8 mouse cellular contexts compared by ENCODE assay signal in the genomic region with DNA sequence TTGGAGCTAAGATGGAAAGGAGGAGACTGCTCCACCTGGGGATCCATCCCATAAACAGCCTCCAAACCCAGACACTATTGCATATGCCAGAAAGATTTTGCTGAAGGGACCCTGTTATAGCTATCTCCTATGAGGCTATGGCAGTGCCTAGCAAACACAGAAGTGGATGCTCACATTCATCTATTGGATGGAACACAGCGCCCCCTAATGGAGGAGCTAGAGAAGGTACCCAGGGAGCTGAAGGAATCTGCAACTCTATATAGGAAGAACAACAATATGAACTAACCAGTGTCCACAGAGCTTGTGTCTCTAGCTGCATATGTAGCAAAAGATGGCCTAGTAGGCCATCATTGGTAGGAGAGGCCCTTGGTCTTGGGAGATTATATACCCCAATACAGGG.
DNase-seq lines count a peak whose midpoint lies in the region; ATAC-seq and TF ChIP-seq lines count a peak whose summit lies in the region.
"Not testable (repeated sequence)": the region's sequence is repeated elsewhere in the genome, so short reads cannot be mapped to it uniquely, and the experiment has no call there.

No protein-coding gene starts in this region.

- ATAC-seq in Patski; lung, postnatal 0 days: not testable (repeated sequence)

- not testable (repeated sequence) for TF ChIP-seq EP300 in lung, postnatal 0 days (IDR thresholded peaks at IDR 0.05)

- H3K27ac ChIP-seq in gastrocnemius, adult 2 months; left cerebral cortex, adult 2 months; lung, postnatal 0 days (ENCODE audit: low read length): not testable (repeated sequence)

- WGBS in lung, postnatal 0 days = 6% methylated on average over 1 of the region's 1 CpGs

- not testable (repeated sequence) for H3K4me1 ChIP-seq in lung, postnatal 0 days (ENCODE audit: insufficient read depth, low read depth, low read length)

- peak; percentile 33 for TF ChIP-seq CTCF in Patski (IDR thresholded peaks at IDR 0.05)
- TF ChIP-seq CTCF in gastrocnemius, adult 2 months (IDR thresholded peaks at IDR 0.05) = peak; percentile 49
- peak; percentile 2; the same call in 1 of the 2 replicates for TF ChIP-seq CTCF in left cerebral cortex, adult 2 months (IDR thresholded peaks at IDR 0.05)
- peak; percentile 35 for TF ChIP-seq CTCF in lung, postnatal 0 days (IDR thresholded peaks at IDR 0.05)

- CTCF ChIA-PET in Patski (lab: Charles Lee) = not testable (repeated sequence)

- POLR2A ChIA-PET in Patski (lab: Charles Lee) = not testable (repeated sequence)

- not testable (repeated sequence) for H3K4me3 ChIP-seq in gastrocnemius, adult 2 months; left cerebral cortex, adult 2 months; lung, postnatal 0 days (ENCODE audit: low read depth, low read length)

- in situ Hi-C loops in Patski (cut with MboI; ENCODE audit: low pct_unique_long_range_greater_than_20kb) = not testable (repeated sequence)

- H3K9ac ChIP-seq in lung, postnatal 0 days (replicated peaks; ENCODE audit: low read depth) = not testable (repeated sequence)

- intact Hi-C loops in gastrocnemius, adult 2 months (cut with DNase I); left cerebral cortex, adult 2 months (cut with DNase I): not testable (repeated sequence)

- peak; percentile 71 for DNase-seq in A20 (ENCODE audit: low read depth, low spot score)
- DNase-seq in Patski (ENCODE audit: low read depth, low spot score); gastrocnemius, adult 2 months; left cerebral cortex, adult 2 months (ENCODE audit: extremely low spot score in 1 of 2, low spot score in 2 of 2); lung, postnatal 0 days (ENCODE audit: low spot score): not testable (repeated sequence)
- DNase-seq in adrenal gland, postnatal 14 days = peak; percentile 25
- peak; percentile 22 for DNase-seq in embryo, embryonic 9.5 days (ENCODE audit: extremely low spot score)
- peak; percentile 18 for DNase-seq in retina, postnatal 1 day

- H3K4me2 ChIP-seq in lung, postnatal 0 days (replicated peaks; ENCODE audit: low read depth, low read length) = not testable (repeated sequence)

- not testable (repeated sequence) for H3K36me3 ChIP-seq in lung, postnatal 0 days (ENCODE audit: insufficient read depth, low read length)

- H3K9me3 ChIP-seq in lung, postnatal 0 days (ENCODE audit: low read length) = not testable (repeated sequence)

- H3K27me3 ChIP-seq in Patski; lung, postnatal 0 days (replicated peaks; ENCODE audit: insufficient read depth, low read length): not testable (repeated sequence)
